Mouse (Mus musculus) liver, embryonic 14.5 days (tissue): ENCODE results near the gene Zfp365.

Source experiments
- CTCF ChIP-seq: IDR thresholded peaks from 2 replicates; pipeline ENCODE4 v1.5.1; 2016; ENCODE audit warnings: antibody characterized with exemption, low read depth, control low read depth
- EP300 ChIP-seq: IDR thresholded peaks from 2 replicates; pipeline ENCODE4 v1.6.1; 2016; ENCODE audit warnings: antibody characterized with exemption, low read depth

DNA sequence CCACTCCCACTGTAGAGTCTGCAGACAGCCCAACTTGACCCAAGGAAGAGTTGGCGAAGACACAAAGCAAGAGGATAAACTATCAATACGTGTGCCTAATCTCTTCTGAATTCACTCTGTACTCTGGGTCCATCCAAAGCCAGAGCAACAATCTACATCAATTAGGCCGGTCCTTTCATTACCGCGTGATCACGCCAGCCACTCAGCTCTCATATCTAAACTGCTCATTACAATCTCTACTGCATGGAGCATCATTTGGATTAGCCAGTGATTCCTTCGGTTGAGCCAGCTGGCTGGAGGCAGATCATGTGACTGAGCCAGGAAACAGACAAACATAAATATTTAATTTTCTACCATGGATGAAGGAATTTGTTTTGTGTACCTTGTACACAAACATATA lies 17.8 kb downstream of the Zfp365 start:
- TF ChIP-seq CTCF (no peak), EP300 (no peak)
